ENCODE assay signal across 10 mouse cellular contexts in the genomic region with DNA sequence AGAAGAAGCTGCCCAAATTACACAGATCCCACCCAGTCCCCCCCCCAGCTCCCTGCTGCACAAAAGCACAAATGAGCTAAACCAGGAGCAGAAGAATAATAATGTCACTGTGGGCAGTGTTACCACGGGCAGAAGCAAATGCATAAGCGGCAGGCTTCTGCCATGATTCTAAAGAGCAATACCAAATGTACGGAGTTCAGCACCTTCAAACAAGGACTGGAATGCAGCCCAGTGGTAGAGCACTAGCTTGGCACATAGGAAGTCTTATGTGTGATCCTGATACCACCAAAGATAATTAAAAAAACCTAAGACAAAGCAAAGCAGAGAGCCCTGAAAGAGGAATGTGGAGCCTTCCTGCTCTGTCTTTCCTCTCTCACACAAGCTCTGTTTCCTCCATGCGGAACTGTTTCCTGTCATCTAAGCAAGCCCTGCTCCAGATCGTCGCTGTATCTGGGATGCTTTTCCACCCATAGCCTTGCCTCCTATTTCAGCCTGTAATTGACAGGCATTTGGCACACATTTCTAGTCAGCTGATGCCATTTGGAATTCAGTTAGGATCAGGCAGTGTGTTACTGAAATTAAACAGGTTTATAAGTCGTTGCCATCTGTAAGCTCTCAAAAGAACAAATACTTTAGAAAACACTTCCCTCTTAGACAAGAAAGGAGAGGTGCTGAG. TPM values are rescaled to one million over a fixed set of nuclear protein-coding genes. Genes with fewer than 3 reads are reported as not detected.
A peak's percentile ranks its signal among the peaks of the same experiment; 100 is the strongest.
DNase-seq lines count a peak whose midpoint lies in the region; ATAC-seq and TF ChIP-seq lines count a peak whose summit lies in the region.
"Had no signal": no experiment of that assay in that cellular context is flagged by ENCODE, and none has a peak within 500 bp of the region (broad histone marks: within the 10 kb centered on the region; RNA-seq: fewer than 3 reads in every experiment).

No protein-coding gene starts in this region.

- H3K9me3 ChIP-seq in forebrain, embryonic 13.5 days (replicated peaks), result no peaks in the 10 kb centered on the region
- no peaks in the 10 kb centered on the region for H3K9me3 ChIP-seq in forebrain, embryonic 11.5 days (ENCODE audit: control insufficient read depth, low read length)
- H3K9me3 ChIP-seq in lung, embryonic 14.5 days (ENCODE audit: low read depth, low read length), result no peaks in the 10 kb centered on the region
- H3K9me3 ChIP-seq: embryonic facial prominence, embryonic 12.5 days had no signal

- peaks cover 15% of the 10 kb centered on the region for H3K4me1 ChIP-seq in forebrain, embryonic 13.5 days
- no peaks in the 10 kb centered on the region for H3K4me1 ChIP-seq in forebrain, embryonic 11.5 days (replicated peaks; ENCODE audit: control insufficient read depth, insufficient read depth, low read length)
- H3K4me1 ChIP-seq in lung, embryonic 14.5 days (ENCODE audit: insufficient read depth), result no peaks in the 10 kb centered on the region
- H3K4me1 ChIP-seq in lung, adult 2 months (ENCODE audit: control insufficient read depth, insufficient read depth, low read length), result peaks cover 5% of the 10 kb centered on the region; the same call in 1 of the 2 replicates
- H3K4me1 ChIP-seq: embryonic facial prominence, embryonic 12.5 days had no signal

- H3K27me3 ChIP-seq in forebrain, embryonic 13.5 days, result no peaks in the 10 kb centered on the region
- no peaks in the 10 kb centered on the region for H3K27me3 ChIP-seq in forebrain, embryonic 11.5 days (ENCODE audit: control insufficient read depth, insufficient read depth, low read length)
- no peaks in the 10 kb centered on the region for H3K27me3 ChIP-seq in lung, embryonic 14.5 days (ENCODE audit: insufficient read depth, low read length)
- H3K27me3 ChIP-seq: embryonic facial prominence, embryonic 12.5 days had no signal

- intact Hi-C loops in heart, postnatal 10 days (cut with DNase I), result no loop called here

- no peak overlapping the region for H3K9ac ChIP-seq in forebrain, embryonic 13.5 days
- H3K9ac ChIP-seq in forebrain, embryonic 11.5 days (ENCODE audit: low read length), result no peak overlapping the region
- no peak overlapping the region for H3K9ac ChIP-seq in lung, embryonic 14.5 days
- H3K9ac ChIP-seq: embryonic facial prominence, embryonic 12.5 days had no signal

- TF ChIP-seq CTCF in lung, embryonic 14.5 days (IDR thresholded peaks at IDR 0.05; ENCODE audit: low read depth), result no peak
- no peak for TF ChIP-seq CTCF in lung, adult 2 months (IDR thresholded peaks at IDR 0.05; ENCODE audit: insufficient read depth, low read length)

- TF ChIP-seq POLR2A in lung, adult 2 months (IDR thresholded peaks at IDR 0.05; ENCODE audit: borderline replicate concordance, extremely low read depth, low read depth, low read length), result no peak

- H3K36me3 ChIP-seq in forebrain, embryonic 13.5 days (ENCODE audit: poor library complexity, severe bottlenecking), result no peaks in the 10 kb centered on the region
- H3K36me3 ChIP-seq in forebrain, embryonic 11.5 days (ENCODE audit: control insufficient read depth, insufficient read depth, low read length), result no peaks in the 10 kb centered on the region
- no peaks in the 10 kb centered on the region for H3K36me3 ChIP-seq in lung, embryonic 14.5 days (ENCODE audit: insufficient read depth)
- H3K36me3 ChIP-seq: embryonic facial prominence, embryonic 12.5 days had no signal

- WGBS in forebrain, embryonic 13.5 days, result 54% methylated on average over 7 of the region's 7 CpGs
- 72% methylated on average over 7 of the region's 7 CpGs for WGBS in forebrain, embryonic 11.5 days
- WGBS in lung, embryonic 14.5 days, result 33% methylated on average over 7 of the region's 7 CpGs
- WGBS in lung, adult 2 months, result 35% methylated on average over 7 of the region's 7 CpGs

- ATAC-seq in forebrain, embryonic 13.5 days, result peak; percentile 88
- no peak for ATAC-seq in forebrain, embryonic 11.5 days (replicated peaks; ENCODE audit: low FRiP score)
- peak; percentile 52; the same call in 1 of the 2 replicates for ATAC-seq in lung, embryonic 14.5 days (ENCODE audit: insufficient read depth)

- no peak for DNase-seq in forebrain, embryonic 11.5 days (ENCODE audit: low spot score)
- DNase-seq in lung, embryonic 14.5 days, result peak; percentile 60
- DNase-seq in lung, adult 2 months, result no peak
- peak; percentile 27 to 51 for DNase-seq in heart, postnatal 10 days
- peak; percentile 35 for DNase-seq in lung, postnatal 14 days
- no peak for DNase-seq in spleen, postnatal 36 days (ENCODE audit: low spot score in 2 of 2)
- DNase-seq in cerebellum, adult 9-10 months, result no peak
- DNase-seq: thymus, postnatal 4 days had no signal

- peak overlapping the region; percentile 2; the same call in 1 of the 2 replicates for H3K4me2 ChIP-seq in forebrain, embryonic 13.5 days
- no peak overlapping the region for H3K4me2 ChIP-seq in forebrain, embryonic 11.5 days (ENCODE audit: low read depth, low read length, severe bottlenecking)
- no peak overlapping the region for H3K4me2 ChIP-seq in lung, embryonic 14.5 days
- H3K4me2 ChIP-seq: embryonic facial prominence, embryonic 12.5 days had no signal

- peak overlapping the region; percentile 84 for H3K27ac ChIP-seq in forebrain, embryonic 13.5 days
- no peak overlapping the region for H3K27ac ChIP-seq in forebrain, embryonic 11.5 days (ENCODE audit: low read depth, low read length)
- H3K27ac ChIP-seq in lung, embryonic 14.5 days (ENCODE audit: low read depth), result no peak overlapping the region
- H3K27ac ChIP-seq: embryonic facial prominence, embryonic 12.5 days had no signal

- no peak overlapping the region for H3K4me3 ChIP-seq in forebrain, embryonic 13.5 days
- no peak overlapping the region for H3K4me3 ChIP-seq in forebrain, embryonic 11.5 days (ENCODE audit: low read depth, low read length)
- H3K4me3 ChIP-seq in lung, embryonic 14.5 days (ENCODE audit: low read depth, low read length), result no peak overlapping the region
- H3K4me3 ChIP-seq in lung, adult 2 months (replicated peaks; ENCODE audit: extremely low read depth, low read depth, low read length), result no peak overlapping the region
- H3K4me3 ChIP-seq: embryonic facial prominence, embryonic 12.5 days had no signal

RNA-seq across cellular contexts. Expression of a gene that starts 29.0 kb away (rescaled TPM):
- 485 and 515 TPM in 2 replicates for polyA plus RNA-seq in forebrain, embryonic 13.5 days (2015; fragmentation: Nextera tagmentation; extraction: Ambion mirVana)
- polyA plus RNA-seq in forebrain, embryonic 11.5 days (2014; fragmentation: Nextera tagmentation; extraction: Ambion mirVana), result 410 and 472 TPM in 2 replicates
- polyA plus RNA-seq in lung, embryonic 14.5 days (2014; fragmentation: Nextera tagmentation; extraction: Ambion mirVana), result 417 and 428 TPM in 2 replicates
- 25.4 and 27.1 TPM in 2 replicates for polyA plus RNA-seq in lung, adult 2 months (2012; rRNA removed)
- total RNA-seq in heart, postnatal 10 days (2021), result 100 to 1,000 TPM; 216 to 242 TPM

Comparison
In these comparisons a context has a peak if more than half of its experiments do, and no peak if none do; other contexts are left out.
1. DNase-seq: peak in lung, embryonic 14.5 days (single experiment), heart, postnatal 10 days (2 of 2) and lung, postnatal 14 days (single experiment); none in forebrain, embryonic 11.5 days (single experiment), lung, adult 2 months (single experiment), spleen, postnatal 36 days (0 of 2) and cerebellum, adult 9-10 months (single experiment).
2. RNA of a gene that starts 29.0 kb away (polyA plus RNA-seq): 485 to 515 TPM in forebrain, embryonic 13.5 days, 410 to 472 TPM in forebrain, embryonic 11.5 days and 417 to 428 TPM in lung, embryonic 14.5 days; 25.4 to 27.1 TPM in lung, adult 2 months; every median in the first group is over 10 times any median in the second.